Mouse (Mus musculus) common myeloid progenitor, adult 5-6 weeks (primary cell): ENCODE measurements around the gene Zfp668. TPM values are rescaled to one million over a fixed set of nuclear protein-coding genes. Genes with fewer than 3 reads are reported as not detected.

Experiments
- ATAC-seq: replicated peaks from 2 replicates; pipeline ENCODE4 v1.8.0; 2016; ENCODE audit warnings: low read depth, mild to moderate bottlenecking, moderate TSS enrichment, inconsistent platforms; ENCODE audit not compliant: poor library complexity, severe bottlenecking
- total RNA-seq: library from RNA; stranded (forward); fragments of 200-1000, 187-1606 nt; gene quantifications from 2 replicates; pipeline ENCODE4 v1.2.3, GENCODE M21; 2017

The Zfp668 gene
- 3.2 and 10.5 TPM in 2 replicates for total RNA-seq

DNA sequence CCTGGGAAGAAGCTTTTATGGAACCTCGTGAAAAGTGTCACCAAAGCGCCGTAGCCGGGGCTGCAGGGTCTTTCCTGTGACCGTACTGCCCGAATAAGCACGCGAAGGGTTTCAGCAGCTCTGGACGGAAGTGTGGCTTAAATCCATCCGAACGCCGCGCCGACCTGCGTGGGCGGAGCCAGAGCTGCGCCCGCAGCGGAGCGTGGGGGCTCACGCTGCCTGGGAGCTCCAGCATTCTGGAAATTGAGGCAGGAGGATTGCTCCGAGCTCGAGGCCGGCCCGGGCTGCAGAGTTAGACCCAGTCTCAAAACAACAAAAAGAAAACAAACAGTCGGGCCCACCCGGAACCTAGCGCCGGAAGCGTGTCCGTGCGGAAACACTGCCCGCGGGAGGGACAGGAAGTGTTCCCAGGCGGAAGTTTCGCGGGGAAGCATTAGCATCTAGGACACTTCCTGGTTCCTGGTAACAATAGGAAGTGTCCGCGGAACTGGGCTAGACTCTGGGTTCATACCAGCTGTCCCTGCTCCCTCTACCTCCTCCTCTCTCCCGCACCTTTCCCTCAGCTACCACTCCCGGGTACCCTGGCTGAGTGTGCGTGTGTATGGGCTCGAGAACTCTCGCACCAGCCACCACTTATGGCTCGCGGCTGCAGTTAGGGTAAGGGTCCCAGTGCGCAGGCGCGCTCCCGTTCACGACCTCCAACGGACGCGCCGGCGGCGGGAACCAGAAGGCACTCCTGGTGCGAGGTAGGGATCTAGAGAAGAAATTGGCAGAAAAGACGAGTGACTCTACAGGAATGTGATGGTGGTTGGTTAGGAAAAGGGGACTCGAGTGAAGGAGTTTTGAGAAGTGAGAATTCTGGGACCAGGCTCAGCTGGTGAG, at the start of gene Zfp668:
Zfp668 (minus strand) TSS at position 362 of the 882 bp plus-strand sequence.
- ATAC-seq: peak; percentile 62

DNA sequence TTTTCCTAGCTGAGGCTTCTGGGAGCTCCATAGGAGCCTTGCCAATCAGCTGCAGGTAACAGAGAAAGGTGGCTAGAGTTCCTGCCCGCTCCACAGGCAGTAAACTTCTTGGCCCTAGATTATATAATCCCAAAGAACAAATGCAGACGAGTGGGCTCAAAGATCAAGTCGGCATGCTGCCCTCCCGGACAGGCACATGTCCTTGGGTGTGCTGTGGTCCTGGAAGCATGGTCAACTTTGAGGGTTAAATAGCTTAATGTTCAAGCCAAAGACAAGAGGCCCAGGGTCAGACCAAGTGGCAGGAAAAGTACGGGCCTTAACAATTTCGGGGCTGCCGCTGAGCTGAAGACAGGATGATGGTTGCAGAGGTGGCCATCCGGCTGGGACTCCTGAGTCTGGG, 49.4 kb upstream of the Zfp668 start:
- ATAC-seq: no peak

DNA sequence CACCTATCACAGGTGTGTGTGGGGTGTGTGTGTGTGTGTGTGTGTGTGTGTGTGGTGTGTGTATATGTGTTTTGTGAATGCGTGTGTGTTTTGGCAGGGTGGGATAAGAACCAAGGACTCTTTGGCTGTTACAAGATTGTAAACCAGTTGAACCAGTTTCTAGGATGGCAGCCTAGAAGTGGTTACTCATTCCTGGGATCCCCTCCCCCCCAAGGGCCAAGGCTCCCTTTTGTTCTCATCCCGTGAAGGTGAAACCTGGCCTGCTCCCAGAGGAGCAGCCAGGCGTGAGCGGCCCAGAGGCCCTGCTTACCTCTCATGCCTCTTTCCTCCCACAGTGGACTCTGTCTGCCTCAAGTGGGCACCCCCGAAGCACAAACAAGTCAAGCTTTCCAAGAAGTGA, 48.6 kb upstream of the Zfp668 start:
- ATAC-seq: no peak

DNA sequence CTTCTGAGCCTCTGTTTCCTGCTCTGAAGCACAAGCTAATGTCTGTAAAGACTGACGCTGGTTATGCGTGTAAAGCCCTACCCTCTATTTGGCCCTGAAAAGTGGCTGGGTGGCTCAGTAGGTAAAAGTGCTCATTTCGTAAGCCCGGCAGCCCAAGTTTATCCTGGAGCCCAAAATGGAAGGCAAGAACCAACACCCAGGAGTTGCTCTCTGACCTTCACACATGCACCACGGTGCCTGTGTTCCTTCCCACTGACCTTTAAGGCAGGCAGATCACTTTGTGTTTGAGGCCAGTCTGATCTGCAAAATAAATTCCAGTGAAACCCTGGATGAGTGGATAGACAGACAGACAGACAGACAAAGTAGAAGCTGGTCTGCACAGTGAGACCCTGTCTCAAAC, 47.1 kb upstream of the Zfp668 start:
- ATAC-seq: no peak

DNA sequence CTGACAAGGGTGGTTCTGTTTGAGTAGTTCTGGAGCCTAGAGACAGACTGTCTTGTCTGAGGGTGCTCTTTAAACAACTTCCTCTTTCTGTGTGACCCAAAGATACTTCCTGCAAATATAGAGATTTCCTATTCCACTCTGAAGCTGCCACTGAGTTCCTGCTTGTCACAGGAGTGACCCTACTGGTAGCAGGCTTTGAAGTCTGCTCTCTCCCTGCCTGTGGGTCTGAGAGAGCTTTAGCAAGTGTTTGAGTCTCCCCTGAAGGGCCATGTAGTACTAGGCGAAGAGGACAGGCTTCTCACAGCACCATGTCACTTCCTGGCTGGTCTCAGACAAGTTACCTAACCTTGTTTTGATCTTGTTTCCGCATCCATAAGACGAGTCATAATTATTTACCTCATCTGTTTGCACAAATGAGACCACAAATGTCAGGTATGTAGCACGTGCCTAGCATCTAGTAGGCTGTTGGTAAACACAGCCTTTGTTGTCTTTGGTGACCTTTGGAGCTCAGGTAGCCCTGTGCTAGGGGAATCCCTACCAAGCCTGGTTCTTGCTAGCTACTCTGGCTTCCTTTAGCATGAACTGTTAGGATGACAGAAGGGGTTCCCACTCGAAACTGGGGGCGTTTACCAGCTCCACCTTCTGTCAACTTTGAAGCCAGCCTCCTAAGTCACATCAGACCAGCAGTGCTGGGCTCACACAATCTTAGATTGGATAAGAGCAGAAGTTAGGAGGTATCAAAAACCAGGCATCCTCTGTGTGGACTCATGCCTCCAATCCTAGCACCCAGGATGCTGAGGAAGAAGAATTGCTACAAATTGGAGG, 46.0 kb upstream of the Zfp668 start:
- peak; percentile 73 for ATAC-seq

DNA sequence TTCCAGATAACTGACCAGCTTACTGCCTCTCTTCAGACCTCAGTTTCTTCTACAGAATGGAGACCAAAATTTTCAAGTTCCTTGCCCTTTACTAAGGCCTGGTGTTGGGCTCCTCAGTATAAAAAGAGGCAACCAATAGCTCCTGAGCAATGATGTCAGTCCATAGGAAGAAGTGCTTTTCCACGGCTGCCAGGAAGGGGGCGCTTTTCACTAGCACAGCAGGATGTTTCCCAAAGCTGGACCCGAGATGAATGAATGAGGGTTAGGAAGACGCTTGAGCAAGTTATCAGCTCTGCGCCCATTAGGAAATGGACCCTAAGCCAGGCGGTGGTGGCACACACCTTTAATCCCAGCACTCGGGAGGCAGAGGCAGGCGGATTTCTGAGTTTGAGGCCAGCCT, 44.9 kb upstream of the Zfp668 start:
- ATAC-seq: no peak

DNA sequence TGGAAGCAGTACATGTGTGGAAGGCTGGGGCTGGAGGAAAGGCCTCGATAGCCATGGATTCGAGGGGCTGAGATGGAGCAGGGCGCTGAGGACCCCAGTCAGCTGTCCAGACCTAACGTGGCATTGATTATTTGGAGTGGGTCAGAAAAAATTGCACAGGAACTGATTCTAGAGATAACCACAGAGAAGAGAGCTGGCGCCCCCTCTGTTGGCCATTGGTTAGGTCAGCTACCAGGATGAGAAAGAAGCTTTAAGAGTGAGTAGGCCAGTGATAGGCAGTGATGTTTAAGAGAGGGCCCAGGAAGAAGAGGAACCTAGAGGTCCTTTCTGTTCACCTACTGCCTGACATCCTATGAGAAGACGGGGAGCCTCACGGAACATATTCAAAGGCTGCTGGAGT, 42.7 kb upstream of the Zfp668 start:
- ATAC-seq: peak; percentile 35

DNA sequence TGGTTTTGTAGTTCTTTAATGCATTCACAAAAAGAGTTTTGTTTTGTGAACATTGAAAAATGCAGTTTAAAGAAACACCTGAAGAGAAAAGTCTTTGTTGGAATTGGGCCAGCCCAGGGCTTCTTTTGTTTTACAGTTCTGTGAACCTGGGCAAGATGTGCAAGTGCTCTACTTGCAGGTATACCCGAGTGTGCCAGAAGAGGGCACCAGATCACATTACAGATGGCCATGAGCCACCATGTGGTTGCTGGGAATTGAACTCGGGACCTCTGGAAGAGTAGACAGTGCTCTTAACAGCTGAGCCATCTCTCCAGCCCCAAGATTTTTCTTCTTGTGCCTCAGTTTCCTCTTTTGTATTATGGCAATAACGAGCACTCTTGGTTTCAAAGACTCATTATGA, 41.6 kb upstream of the Zfp668 start:
- no peak for ATAC-seq

DNA sequence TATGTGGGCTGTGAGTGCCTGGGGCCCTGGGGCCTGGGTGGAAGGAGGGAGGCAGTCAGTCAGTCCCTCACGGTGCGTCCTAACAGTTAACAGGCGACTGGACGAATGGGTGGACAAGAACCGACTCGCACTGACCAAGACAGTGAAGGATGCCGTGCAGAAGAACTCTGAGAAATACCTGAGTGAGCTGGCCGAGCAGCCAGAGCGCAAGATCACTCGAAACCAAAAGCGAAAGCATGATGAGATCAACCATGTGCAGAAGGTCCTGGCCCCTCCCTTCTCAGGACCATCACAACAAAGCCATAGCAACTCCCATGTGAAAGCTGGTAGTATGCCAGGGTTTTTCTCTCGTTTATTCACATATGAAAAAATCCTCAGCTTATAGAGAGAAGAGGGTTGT, 38.7 kb upstream of the Zfp668 start:
- no peak for ATAC-seq

DNA sequence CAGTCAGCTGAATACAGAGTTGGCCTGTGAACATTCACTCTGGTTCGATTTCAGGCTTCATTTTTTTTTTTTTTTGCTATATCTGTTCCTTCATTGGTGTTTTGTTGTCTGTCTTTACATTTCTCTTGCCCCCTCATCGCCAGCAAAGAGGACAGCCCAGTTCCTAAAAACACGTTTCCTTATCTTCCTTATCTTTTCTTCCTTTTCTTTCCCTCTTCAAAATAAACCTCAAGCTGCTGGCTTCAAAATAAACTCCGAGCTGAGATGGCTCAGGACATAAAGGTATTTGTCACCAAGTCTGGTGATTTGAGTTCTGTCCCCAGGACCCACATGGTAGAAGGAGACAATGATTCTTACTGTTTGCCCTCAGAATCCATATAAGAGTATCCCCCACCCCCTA, 36.3 kb upstream of the Zfp668 start:
- ATAC-seq: no peak

DNA sequence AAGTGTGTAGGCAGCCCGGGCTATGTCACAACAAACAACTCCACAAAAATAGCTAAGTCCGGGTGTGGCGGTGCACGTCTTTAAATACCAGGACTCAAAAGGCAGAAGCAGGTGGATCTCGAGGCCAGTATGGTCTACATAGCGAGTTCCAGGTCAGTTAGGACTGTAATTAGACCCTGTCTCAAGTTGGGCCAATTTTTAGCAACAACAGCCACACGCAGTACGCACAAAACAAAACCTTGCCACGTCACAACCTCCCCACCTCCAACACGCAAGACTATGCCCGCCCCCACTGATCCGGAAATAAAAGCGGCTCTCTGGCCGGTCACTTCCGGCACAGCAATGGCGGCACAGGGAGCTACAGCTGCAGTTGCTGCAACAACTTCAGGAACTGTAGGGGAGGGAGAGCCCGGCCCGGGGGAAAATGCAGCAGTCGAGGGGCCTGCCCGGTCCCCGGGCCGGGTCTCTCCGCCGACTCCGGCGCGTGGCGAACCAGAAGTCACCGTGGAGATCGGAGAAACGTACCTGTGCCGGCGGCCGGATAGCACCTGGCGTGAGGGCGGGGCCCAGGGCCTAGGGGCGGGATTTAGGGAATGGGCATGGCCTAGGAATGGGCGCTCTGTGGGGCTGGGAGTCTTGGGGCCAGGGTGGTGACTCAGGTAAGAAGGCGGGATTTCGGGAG, 35.7 kb upstream of the Zfp668 start, which contains the start of gene Kat8:
Kat8 (plus strand) TSS at position 327 of the 682 bp plus-strand sequence.
- ATAC-seq: peak; percentile 99

DNA sequence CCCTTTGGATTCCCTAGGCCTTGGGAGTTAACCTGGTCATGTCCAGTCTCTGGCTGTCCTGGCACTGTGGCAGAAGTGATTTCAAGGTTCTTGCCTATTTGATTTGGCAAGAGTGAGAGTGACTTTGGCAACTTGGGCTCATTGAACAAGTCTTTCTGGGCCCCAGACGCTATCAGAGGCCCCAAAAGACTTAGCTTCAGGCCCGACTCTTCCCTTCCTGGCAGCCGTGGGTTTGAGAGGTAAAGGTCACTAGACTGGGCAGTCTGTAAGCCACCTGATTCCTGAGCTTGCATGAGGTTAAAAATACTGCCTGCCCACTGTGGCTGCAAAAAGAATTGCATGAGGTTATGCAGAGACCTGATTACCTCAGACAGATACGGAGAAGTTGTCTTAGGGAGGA, 32.0 kb upstream of the Zfp668 start:
- ATAC-seq: no peak

DNA sequence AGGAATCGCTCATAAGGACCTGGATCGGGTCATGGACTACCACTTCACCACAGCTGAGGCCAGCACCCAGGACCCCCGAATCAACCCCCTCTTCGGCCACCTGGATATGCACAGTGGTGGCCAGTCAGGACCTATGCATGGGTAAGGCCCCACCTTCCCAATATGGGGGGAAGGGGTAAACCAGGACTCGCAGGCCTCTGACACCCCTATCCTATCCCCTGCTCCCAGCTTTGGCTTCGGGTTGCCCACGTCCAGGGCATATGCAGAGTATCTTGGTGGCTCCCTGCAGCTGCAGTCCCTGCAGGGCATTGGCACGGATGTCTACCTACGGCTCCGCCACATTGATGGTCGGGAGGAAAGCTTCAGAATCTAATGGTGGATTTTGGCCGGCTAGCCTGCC, 31.3 kb upstream of the Zfp668 start:
- no peak for ATAC-seq

DNA sequence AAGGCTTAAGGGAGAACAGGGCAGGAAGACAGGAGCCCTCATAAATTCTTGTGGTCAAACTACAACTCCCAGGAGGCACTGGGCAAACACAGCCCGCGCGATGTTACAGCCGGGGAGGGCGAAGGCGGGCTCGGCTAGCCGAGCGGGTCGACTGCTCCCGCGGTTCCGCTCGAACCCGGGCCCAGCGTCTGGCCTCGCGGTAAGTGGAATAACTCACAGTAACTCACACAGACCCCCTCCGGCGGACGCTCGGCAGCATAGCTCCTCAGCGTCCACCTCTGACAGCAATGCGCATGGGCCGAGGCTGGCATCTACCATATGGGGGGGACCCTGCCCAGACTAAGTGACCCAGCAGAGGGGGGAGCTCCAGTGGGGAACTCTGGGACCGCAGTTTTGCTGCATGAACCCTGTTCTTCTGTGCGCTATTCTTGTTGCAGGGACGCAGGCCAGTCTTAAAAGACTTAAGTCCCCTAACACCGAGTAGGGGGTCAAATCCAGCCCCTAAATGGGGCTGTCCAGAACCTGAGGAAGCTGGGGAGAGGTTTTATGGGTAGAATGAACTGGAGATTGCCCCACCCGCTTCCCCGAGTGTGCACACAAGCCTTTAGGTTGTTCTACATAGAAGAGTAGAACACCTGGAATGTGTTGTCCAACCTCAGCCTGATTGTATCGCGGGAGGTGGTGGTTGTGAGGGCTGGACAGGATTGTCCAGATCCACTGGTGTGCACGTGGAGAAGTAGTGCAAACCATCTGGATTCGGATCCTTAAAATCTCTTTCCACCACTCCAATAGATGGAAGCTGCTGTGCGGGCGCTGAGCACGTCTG, 27.6 kb upstream of the Zfp668 start, which contains the start of gene Bckdk:
Bckdk (plus strand) TSS at position 112 of the 826 bp plus-strand sequence.
- ATAC-seq: peak; percentile 89

DNA sequence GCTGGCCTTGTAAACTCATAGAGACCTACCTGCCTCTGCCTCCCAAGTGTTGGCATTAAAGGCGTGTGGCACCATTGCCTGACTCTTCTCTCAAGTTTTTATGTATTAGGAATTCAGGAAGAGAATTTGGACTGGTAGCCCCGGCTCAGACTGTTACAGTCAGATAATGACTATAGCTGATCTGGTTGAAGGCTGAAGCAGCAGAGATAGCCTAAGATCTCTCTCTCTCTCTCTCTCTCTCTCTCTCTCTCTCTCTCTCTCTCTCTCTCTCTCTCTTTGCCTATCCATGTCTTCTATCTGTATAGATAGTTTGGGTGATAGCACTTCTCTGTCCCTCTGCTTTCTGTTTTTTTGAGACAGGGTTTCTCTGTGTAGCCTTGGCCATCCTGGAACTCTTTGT, 25.1 kb upstream of the Zfp668 start:
- no peak for ATAC-seq

DNA sequence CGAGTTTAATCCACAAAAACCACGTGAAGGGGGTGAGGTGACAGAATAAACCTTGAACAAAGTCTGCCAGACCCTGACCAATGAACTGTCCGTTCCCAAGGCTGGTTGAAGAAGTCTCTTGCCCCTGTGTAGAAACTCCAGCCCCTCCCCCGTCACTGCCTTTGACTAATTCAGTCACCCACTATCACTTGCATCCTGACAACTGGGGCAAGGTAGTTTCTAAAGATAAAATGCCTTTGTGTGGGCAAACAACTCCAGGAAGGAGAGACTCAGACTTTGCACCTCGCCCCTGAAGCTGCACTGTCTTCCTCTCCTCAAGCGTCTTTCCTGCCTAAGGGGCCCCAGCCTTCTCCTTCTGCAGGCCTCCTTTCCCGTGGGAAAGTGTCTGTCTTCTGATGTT, 23.4 kb upstream of the Zfp668 start:
- no peak for ATAC-seq

DNA sequence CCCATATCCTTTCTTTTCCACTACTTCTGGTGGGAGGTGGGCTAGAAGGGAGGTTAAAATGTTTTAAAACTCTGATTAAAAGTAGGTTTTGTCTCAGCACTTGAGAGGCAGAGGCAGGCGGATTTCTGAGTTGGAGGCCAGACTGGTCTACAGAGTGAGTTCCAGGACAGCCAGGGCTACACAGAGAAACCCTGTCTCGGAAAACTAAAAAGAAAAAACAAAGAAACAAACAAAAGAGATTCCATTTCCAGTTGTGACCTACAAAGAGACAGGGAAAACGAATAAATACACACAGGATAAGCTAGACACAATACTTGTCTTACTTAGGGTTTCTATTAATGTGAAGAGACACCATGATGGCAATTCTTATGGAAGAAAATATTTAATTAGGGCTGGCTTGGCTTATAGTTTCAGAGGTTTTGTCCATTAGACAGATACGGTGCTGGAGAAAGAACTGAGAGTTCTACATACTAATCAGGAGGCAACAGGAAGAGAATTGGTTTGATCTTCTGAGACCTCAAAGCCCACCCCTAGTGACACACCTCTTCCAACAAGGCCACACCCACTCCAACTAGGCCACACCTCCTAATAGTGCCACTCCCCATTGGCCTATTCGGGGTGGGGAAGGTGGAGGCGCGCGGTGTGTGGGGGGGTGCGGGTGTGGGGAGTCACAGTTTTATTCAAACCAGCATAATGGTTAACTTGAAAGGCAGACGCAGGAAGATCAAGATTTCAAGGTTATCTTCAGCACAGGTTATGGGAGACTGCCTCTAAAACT, 21.7 kb upstream of the Zfp668 start:
- no peak for ATAC-seq

DNA sequence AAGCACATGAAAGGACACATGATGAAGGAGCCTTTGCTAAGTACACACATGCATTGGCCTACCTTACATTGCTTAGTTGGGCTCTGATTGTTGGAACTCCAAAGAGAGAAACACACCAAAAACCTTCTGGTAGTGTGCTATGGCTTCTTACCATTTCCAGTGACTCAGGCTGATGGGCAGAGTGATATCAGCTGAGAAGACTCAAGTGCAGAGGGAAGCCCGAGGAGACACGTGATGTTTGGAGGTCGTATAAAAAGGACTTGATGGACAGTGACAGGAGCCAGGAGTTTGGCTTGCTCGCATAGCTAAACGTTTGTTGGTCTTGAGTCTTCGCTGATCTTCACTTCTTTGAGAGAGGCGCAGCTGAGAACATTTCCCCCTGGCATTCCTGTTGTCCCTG, 20.9 kb upstream of the Zfp668 start:
- no peak for ATAC-seq

DNA sequence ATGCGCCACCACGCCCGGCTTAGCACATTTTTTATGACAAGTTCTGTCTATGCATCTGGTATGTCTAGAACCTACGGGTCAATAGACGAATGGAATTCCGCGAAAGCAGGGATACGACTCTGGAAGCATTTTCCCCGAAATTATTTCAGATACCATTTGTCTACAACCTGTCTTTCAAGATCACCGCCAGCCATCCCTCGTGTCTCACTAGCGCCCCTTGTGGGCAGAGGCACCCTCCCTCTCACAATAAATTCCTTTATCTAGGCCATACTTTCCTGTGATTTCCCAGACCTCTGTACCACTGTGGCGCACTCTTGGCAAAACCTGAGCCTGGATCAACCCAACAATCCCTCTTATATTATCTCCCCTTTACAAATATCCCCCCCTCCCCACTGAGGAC, 19.8 kb upstream of the Zfp668 start:
- no peak for ATAC-seq
